Mouse (Mus musculus) liver (tissue): Measurements from ENCODE around the gene Bdh1.
"Not testable (repeated sequence)": the region's sequence is repeated elsewhere in the genome, so short reads cannot be mapped to it uniquely, and the experiment has no call there.

Source experiments
- DNase-seq: peaks from one replicate; pipeline ENCODE4 v3.0.0-alpha.2; 2020; ENCODE audit warnings: mixed read lengths

Gene Bdh1

GRCm38 (mm10) chr16:31465630-31466029, 43.5 kb downstream of the Bdh1 start:
- peak; percentile 44 for DNase-seq

GRCm38 (mm10) chr16:31466106-31466505, 44.0 kb downstream of the Bdh1 start:
- DNase-seq = no peak

- not testable (repeated sequence) for DNase-seq
Observed at GRCm38 (mm10) chr16:31470819-31471218, 48.7 kb downstream of the Bdh1 start.

GRCm38 (mm10) chr16:31471994-31472393, 49.9 kb downstream of the Bdh1 start:
- DNase-seq = no peak

- no peak for DNase-seq
Observed at GRCm38 (mm10) chr16:31473226-31473625, 51.1 kb downstream of the Bdh1 start.

- DNase-seq = no peak
Observed at GRCm38 (mm10) chr16:31475123-31475968, 53.3 kb downstream of the Bdh1 start.

DNA sequence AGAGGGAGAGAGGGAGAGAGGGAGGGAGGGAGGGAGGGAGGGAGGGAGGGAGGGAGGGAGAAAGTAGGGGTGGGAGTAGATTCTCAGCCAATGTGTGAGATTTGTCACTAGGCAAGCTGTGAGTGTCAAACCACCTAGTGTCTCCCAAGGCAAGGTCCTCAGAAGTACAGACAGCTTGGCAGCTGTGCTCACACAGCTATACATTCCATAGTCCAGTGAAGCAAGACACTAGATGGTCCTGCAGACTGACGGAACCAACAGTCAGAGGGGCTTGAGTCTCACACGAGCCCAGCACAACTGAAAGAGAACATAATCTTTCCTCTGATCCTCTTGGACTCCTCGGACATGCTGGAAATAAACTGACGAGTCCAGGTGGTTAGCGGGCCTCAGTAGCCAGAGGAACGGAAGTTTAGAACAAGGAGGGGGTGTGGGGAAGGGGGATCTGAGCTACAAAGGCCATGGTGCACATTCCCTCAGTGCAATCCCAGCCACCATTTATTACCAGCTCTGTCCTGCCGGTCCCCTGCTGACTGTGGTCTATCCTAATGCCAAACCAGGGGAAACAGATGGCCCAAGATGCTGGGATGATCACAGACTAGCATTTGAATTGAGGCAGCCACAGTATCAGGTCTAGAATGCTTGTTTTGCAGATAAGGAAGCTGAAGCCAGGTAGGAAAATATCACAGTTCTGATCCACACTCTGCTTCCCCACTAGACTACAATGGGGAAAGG, 55.0 kb downstream of the Bdh1 start:
- no peak for DNase-seq

GRCm38 (mm10) chr16:31485336-31485735, 63.3 kb downstream of the Bdh1 start:
- no peak for DNase-seq

DNA sequence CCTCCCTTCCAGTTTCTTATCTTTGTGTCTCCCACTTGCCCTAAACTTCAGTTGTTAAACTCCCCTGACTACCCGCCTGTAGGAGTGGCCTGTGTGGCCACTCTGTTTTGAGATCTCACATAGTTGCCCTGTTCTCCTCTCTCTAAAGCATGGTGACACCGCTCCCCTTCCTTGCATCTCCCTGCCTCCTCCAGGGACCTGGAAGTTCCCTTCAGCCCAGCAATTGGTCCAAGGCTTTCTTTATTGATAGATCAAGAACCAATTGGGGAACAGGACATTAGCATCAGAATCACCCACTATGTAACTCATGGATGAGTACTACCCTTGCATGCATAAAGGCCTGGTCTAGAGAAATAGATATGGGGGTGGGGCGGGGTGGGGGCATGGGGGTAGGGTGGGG, 65.2 kb downstream of the Bdh1 start:
- DNase-seq = no peak

- no peak for DNase-seq
Observed at GRCm38 (mm10) chr16:31489096-31489495, 67.0 kb downstream of the Bdh1 start.

- DNase-seq = no peak
Observed at GRCm38 (mm10) chr16:31490967-31491366, 68.9 kb downstream of the Bdh1 start.

- DNase-seq = no peak
Observed at GRCm38 (mm10) chr16:31492921-31493549, 71.0 kb downstream of the Bdh1 start.

- no peak for DNase-seq
Observed at GRCm38 (mm10) chr16:31493550-31493965, 71.5 kb downstream of the Bdh1 start.

GRCm38 (mm10) chr16:31493991-31494390, 71.9 kb downstream of the Bdh1 start:
- no peak for DNase-seq

DNA sequence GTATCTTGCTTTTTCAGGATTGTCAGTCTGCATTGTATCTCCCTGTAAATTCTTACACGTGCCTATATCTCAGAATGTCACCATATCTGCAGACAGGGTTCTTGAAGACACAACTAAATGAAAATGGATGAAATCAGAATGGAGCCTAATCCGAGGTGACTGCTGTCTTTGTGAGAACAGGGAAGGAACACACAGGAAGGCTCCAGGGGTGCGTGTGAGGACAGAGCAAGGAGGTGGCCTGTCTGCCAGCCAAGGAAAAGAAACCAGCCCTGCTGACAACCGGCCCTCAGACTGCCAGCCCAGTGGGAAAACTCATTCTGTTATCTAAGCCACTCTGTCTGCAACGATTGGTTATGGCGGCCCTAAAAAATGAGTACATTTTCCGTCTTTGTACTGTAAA, 73.3 kb downstream of the Bdh1 start:
- DNase-seq = no peak

GRCm38 (mm10) chr16:31495769-31496168, 73.7 kb downstream of the Bdh1 start:
- no peak for DNase-seq

DNA sequence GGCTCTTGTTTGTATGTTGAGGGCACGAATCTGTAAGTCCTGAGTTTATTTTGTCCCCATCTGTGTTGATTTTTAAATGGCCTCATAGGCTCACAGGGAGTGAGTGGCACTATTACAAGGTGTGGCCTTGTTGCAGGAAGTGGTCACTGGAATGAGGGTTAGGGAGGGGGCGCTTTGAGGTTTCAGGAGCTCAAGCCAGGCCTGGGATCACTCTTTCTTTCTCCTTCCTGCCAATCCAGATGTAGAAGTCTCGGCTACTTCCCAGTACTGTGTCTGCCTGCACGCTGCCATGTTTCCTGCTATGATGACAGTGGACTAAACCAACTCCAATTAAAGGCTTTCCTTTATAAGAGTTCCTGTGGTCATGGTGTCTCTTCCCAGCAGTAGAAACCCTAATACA, 76.3 kb downstream of the Bdh1 start:
- no peak for DNase-seq

- no peak for DNase-seq
Observed at GRCm38 (mm10) chr16:31499021-31499420, 76.9 kb downstream of the Bdh1 start.

DNA sequence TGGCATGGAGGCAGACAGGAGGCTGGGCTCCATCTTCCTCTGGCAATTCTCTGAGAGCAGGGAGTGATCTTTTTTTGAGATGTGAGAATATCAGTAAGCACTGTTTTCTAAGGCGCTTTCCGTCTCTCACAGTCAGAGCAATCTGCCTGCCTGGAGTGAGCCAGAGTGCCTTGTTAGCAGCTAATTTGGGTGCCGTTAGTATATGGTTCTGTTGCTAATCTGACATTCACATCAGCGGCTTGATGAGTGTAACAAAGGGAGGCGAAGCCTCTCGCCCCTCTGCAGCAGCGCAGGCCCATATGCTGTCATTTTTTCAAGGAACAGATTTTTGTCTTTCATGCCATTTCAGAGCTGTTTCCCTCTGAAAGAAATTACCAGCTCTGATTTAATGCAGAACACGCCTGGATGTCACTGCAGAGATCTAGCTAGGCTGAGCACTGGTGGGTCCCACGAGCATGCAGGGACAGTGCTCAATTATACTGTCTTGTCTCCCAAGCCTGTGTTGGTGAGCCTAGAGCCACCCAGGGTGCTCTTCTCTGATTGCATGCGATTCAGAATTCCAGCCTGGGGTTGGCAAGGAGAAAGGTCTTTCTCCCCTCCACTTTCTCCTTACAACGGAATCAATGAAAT, 77.7 kb downstream of the Bdh1 start:
- DNase-seq = no peak

DNA sequence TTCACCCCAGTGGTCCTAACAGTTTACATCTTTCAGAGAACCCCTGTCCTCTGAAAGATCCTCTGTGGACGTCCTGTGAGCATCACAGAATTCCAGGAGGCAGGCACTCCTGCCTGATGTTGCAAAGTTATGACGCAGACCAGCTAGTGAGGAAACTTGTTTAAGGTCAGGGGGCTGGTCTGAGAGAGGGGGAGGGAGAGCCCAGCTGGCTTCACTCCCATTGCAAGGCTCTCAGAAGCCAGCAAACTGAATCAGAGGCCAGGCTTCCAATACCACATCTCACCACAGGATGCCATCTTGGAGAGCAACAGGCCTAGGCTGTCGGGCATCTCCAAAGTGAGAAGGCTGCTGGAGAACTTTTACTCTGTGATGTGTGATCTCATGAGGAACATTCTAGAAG, 78.5 kb downstream of the Bdh1 start:
- DNase-seq = no peak

GRCm38 (mm10) chr16:31500969-31501750, 79.1 kb downstream of the Bdh1 start:
- no peak for DNase-seq

DNA sequence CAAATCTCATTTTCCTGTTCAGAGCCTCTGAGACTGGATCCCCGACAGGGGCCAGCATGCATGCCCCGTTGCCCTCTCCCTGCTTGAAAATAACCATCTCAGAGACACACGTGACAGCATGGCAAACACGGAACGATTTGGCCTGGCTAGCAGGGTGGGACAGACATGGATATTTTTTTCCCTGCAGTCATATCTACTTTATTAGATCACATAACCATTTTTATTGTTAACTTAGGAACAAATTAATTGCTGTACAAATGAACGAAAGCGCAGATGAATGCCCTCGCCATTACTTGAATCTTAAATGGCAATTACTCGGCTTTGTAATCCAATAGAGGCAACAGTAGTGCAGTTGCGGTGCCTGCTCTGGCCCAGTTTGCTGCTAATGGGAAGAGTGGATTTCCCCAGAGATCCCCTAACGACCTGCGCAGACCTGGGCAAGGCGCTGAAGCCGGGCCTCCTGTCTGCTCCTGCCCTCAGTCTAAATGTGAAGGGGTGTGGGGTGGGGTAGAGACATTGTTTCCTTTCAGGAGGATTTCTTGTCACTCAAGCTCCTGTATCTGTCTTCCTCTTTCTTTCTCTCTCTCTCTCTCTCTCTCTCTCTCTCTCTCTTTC, 79.8 kb downstream of the Bdh1 start:
- no peak for DNase-seq
